Comparison of ENCODE assay signal across 20 mouse cellular contexts in genomic region chr6:50350911-50351310, GRCm38 (mm10).
"Had no signal": no experiment of that assay in that cellular context is flagged by ENCODE, and none has a peak within 500 bp of the region (broad histone marks: within the 10 kb centered on the region; RNA-seq: fewer than 3 reads in every experiment).

No protein-coding gene starts in this region.

- H3K36me3 ChIP-seq: heart, embryonic 15.5 days; hindbrain, embryonic 13.5 days; hindbrain, embryonic 15.5 days; limb, embryonic 15.5 days; liver, embryonic 12.5 days had no signal

- H3K27me3 ChIP-seq: heart, embryonic 13.5 days; heart, embryonic 15.5 days; hindbrain, embryonic 13.5 days; hindbrain, embryonic 15.5 days; limb, embryonic 13.5 days; limb, embryonic 15.5 days; liver, embryonic 12.5 days had no signal

- DNase-seq: forebrain, postnatal 0 days; gastrocnemius, postnatal 14 days; gastrocnemius, postnatal 36 days; heart, adult 11 months; heart, adult 2 months; heart, postnatal 14 days; heart, postnatal 36 days; layer of hippocampus, adult 9-11 months; layer of hippocampus, postnatal 36 days; left cerebral cortex, postnatal 4 days; lung, adult 18-20 months had no signal

- H3K4me3 ChIP-seq: heart, adult 2 months; heart, embryonic 13.5 days; heart, embryonic 15.5 days; hindbrain, embryonic 13.5 days; hindbrain, embryonic 15.5 days; limb, embryonic 13.5 days; limb, embryonic 15.5 days; liver, embryonic 12.5 days had no signal

- H3K27ac ChIP-seq: heart, adult 2 months; heart, embryonic 13.5 days; heart, embryonic 15.5 days; hindbrain, embryonic 13.5 days; hindbrain, embryonic 15.5 days; hindbrain, postnatal 0 days; limb, embryonic 13.5 days; limb, embryonic 15.5 days; liver, embryonic 12.5 days; liver, embryonic 14.5 days had no signal
